Mouse (Mus musculus) CH12.LX (cell line): ENCODE measurements at regions not wholly inside any gene's neighbourhood (a gene's known extent, or its start where the extent isn't known, plus 50 kb on each side); places are given as distances from the start of the nearest gene placed in this dataset.

Source experiments
- DNase-seq: peaks from one replicate; pipeline ENCODE4 v3.0.0-alpha.2; 2013; ENCODE audit errors: extremely low read depth
- H3K27ac ChIP-seq: 2 replicates; pipeline ENCODE4 v1.5.1; 2012; ENCODE audit warnings: low read depth, mild to moderate bottlenecking, control low read depth, moderate library complexity; ENCODE audit not compliant: insufficient read depth
- H3K27me3 ChIP-seq: replicated peaks from 2 replicates; pipeline ENCODE3; 2012; ENCODE audit warnings: inconsistent platforms
- H3K36me3 ChIP-seq, 2 experiments: replicated peaks in 1 of 2; 2 replicates each; pipeline versions ENCODE3 to v1.6.1; 2012; ENCODE audit warnings: inconsistent platforms in 1 of 2, low read length in 1 of 2, mild to moderate bottlenecking in 1 of 2, mixed read lengths in 1 of 2, moderate library complexity in 1 of 2; ENCODE audit not compliant: control insufficient read depth in 1 of 2, insufficient read depth in 1 of 2
- H3K4me1 ChIP-seq, 2 experiments: 2 replicates each; pipeline ENCODE4 v1.6.1; 2012; ENCODE audit warnings: inconsistent platforms in 1 of 2, moderate library complexity in 1 of 2; ENCODE audit not compliant: insufficient read depth in 2 of 2, control insufficient read depth in 1 of 2
- H3K4me2 ChIP-seq: 2 replicates; pipeline ENCODE4 v1.6.1; 2012; ENCODE audit warnings: low read depth, mild to moderate bottlenecking, control low read depth; ENCODE audit not compliant: poor library complexity, insufficient read depth, severe bottlenecking
- H3K4me3 ChIP-seq, 3 experiments: fragments of 150-350 bp in 1 of 3; sonication (generic) in 1 of 3; replicated peaks in 1 of 3; 2 replicates each; pipeline versions ENCODE3 to v1.5.1; 2011 to 2012; ENCODE audit warnings: low read depth in 2 of 3, low read length in 2 of 3, mild to moderate bottlenecking in 2 of 3, moderate library complexity in 2 of 3, control low read depth in 1 of 3, improper control_type of control experiment in 1 of 3, inconsistent platforms in 1 of 3, mixed read lengths in 1 of 3; ENCODE audit not compliant: poor library complexity in 1 of 3
- H3K79me2 ChIP-seq: replicated peaks from 2 replicates; pipeline ENCODE4 v1.6.1; 2012; ENCODE audit warnings: mild to moderate bottlenecking, moderate library complexity; ENCODE audit not compliant: control insufficient read depth, poor library complexity, insufficient read depth, severe bottlenecking; ENCODE audit errors: extremely low read depth
- H3K9ac ChIP-seq: 2 replicates; pipeline ENCODE4 v1.6.1; 2012; ENCODE audit warnings: low read depth, mild to moderate bottlenecking, control low read depth, moderate library complexity; ENCODE audit not compliant: insufficient read depth
- H3K9me3 ChIP-seq: replicated peaks from 2 replicates; pipeline ENCODE3; 2012; ENCODE audit warnings: low read length, inconsistent platforms, mixed read lengths
- BHLHE40 ChIP-seq: IDR thresholded peaks from 2 replicates; pipeline ENCODE4 v1.6.1; 2011; ENCODE audit warnings: mild to moderate bottlenecking, low read depth, low read length, improper control_type of control experiment
- CTCF ChIP-seq, 2 experiments: IDR thresholded peaks in 1 of 2; conservative IDR thresholded peaks in 1 of 2; 2 replicates each; pipeline ENCODE4 v1.5.1; 2011 to 2012; ENCODE audit warnings: low read depth in 2 of 2, low read length in 2 of 2, improper control_type of control experiment in 1 of 2, inconsistent platforms in 1 of 2, mild to moderate bottlenecking in 1 of 2, moderate library complexity in 1 of 2
- E2F4 ChIP-seq: IDR thresholded peaks from 2 replicates; pipeline ENCODE4 v1.6.1; 2011; ENCODE audit warnings: low read depth, low read length, improper control_type of control experiment; ENCODE audit not compliant: insufficient replicate concordance
- ELF1 ChIP-seq: IDR thresholded peaks from 2 replicates; pipeline ENCODE4 v1.6.1; 2014; ENCODE audit warnings: low read depth, mild to moderate bottlenecking, inconsistent platforms, low read length, improper control_type of control experiment
- EP300 ChIP-seq: IDR thresholded peaks from 2 replicates; pipeline ENCODE4 v1.6.1; 2011; ENCODE audit warnings: low read length, improper control_type of control experiment
- HCFC1 ChIP-seq: IDR thresholded peaks from 2 replicates; pipeline ENCODE4 v1.6.1; 2012; ENCODE audit warnings: low read depth, mild to moderate bottlenecking, inconsistent platforms, low read length, improper control_type of control experiment
- IRF4 ChIP-seq: IDR thresholded peaks from 2 replicates; pipeline ENCODE4 v1.6.1; 2014; ENCODE audit warnings: low read depth, mild to moderate bottlenecking, inconsistent platforms, low read length, improper control_type of control experiment
- JUN ChIP-seq: IDR thresholded peaks from 2 replicates; pipeline ENCODE4 v1.6.1; 2011; ENCODE audit warnings: low read depth, mild to moderate bottlenecking, low read length, improper control_type of control experiment, moderate library complexity; ENCODE audit not compliant: insufficient read depth
- JUND ChIP-seq: conservative IDR thresholded peaks from 2 replicates; pipeline ENCODE4 v1.6.1; 2011; ENCODE audit warnings: low read depth, low read length, improper control_type of control experiment
- MAZ ChIP-seq: IDR thresholded peaks from 2 replicates; pipeline ENCODE4 v1.6.1; 2012; ENCODE audit warnings: low read depth, mild to moderate bottlenecking, inconsistent platforms, low read length, improper control_type of control experiment, moderate library complexity
- MEF2A ChIP-seq: IDR thresholded peaks from 2 replicates; pipeline ENCODE4 v1.6.1; 2014; ENCODE audit warnings: low read depth, mild to moderate bottlenecking, inconsistent platforms, low read length, improper control_type of control experiment, borderline replicate concordance
- MYC ChIP-seq: IDR thresholded peaks from 2 replicates; pipeline ENCODE4 v1.6.1; 2011; ENCODE audit warnings: low read depth, mild to moderate bottlenecking, improper control_type of control experiment, low read length
- NELFE ChIP-seq: IDR thresholded peaks from 2 replicates; pipeline ENCODE4 v1.6.1; 2011; ENCODE audit warnings: low read depth, low read length, improper control_type of control experiment
- PAX5 ChIP-seq: IDR thresholded peaks from 2 replicates; pipeline ENCODE4 v1.6.1; 2012; ENCODE audit warnings: low read length, inconsistent platforms, mixed read lengths
- RAD21 ChIP-seq: IDR thresholded peaks from 2 replicates; pipeline ENCODE4 v1.6.1; 2011; ENCODE audit warnings: low read depth, mild to moderate bottlenecking, low read length, improper control_type of control experiment, moderate library complexity
- UBTF ChIP-seq: IDR thresholded peaks from 2 replicates; pipeline ENCODE4 v1.6.1; 2012; ENCODE audit warnings: low read depth, mild to moderate bottlenecking, inconsistent platforms, low read length, improper control_type of control experiment, moderate library complexity
- USF1 ChIP-seq: IDR thresholded peaks from 2 replicates; pipeline ENCODE4 v1.6.1; 2014; ENCODE audit warnings: low read depth, mild to moderate bottlenecking, inconsistent platforms, low read length, improper control_type of control experiment
- ZC3H11A ChIP-seq: IDR thresholded peaks from 2 replicates; pipeline ENCODE4 v1.6.1; 2012; ENCODE audit warnings: low read depth, mild to moderate bottlenecking, inconsistent platforms, low read length, improper control_type of control experiment
- ZKSCAN1 ChIP-seq: IDR thresholded peaks from 2 replicates; pipeline ENCODE4 v1.6.1; 2012; ENCODE audit warnings: low read depth, inconsistent platforms, low read length, improper control_type of control experiment, borderline replicate concordance
- dilution Hi-C: fragments of 300-500 bp; cut with MboI; formaldehyde crosslinking; loops from 2 replicates; pipeline ENCODE4 v1.14.3; 2020; ENCODE audit warnings: low sequenced_read_pairs; ENCODE audit not compliant: extremely low pct_unique_long_range_greater_than_20kb, extremely low pct_ligation_motif_present
- in situ Hi-C: fragments of 300-500 bp; cut with MboI; formaldehyde crosslinking; loops from 3 replicates; pipeline ENCODE4 v1.14.3; 2019; ENCODE audit warnings: low sequenced_read_pairs, low pct_ligation_motif_present, low pct_unique_long_range_greater_than_20kb, mixed read lengths

- H3K27me3 ChIP-seq: no peaks in the 10 kb centered on the region
- no peaks in the 10 kb centered on the region for H3K4me1 ChIP-seq
- no peaks in the 10 kb centered on the region for H3K79me2 ChIP-seq
- H3K9ac ChIP-seq: no peak overlapping the region
- H3K9me3 ChIP-seq: peaks cover 21% of the 10 kb centered on the region
- H3K36me3 ChIP-seq: no peaks in the 10 kb centered on the region
- no peak overlapping the region for H3K27ac ChIP-seq
- no peak overlapping the region for H3K4me2 ChIP-seq
- no peak overlapping the region for H3K4me3 ChIP-seq
- in situ Hi-C loops (no loop called here), dilution Hi-C loops (no loop called here)
- TF ChIP-seq BHLHE40 (no peak), ZKSCAN1 (no peak), JUN (no peak)
- no peak for DNase-seq
Measured at GRCm38 (mm10) chr16:77240876-77241275, 227.4 kb downstream of the Usp25 start.

- H3K27ac ChIP-seq: no peak overlapping the region
- H3K4me1 ChIP-seq: no peaks in the 10 kb centered on the region
- no peaks in the 10 kb centered on the region for H3K36me3 ChIP-seq
- H3K79me2 ChIP-seq: no peaks in the 10 kb centered on the region
- no peak overlapping the region for H3K9ac ChIP-seq
- H3K27me3 ChIP-seq: no peaks in the 10 kb centered on the region
- dilution Hi-C loops: no loop called here
- no peak for DNase-seq
- H3K4me2 ChIP-seq: no peak overlapping the region
- H3K4me3 ChIP-seq: no peak overlapping the region
- in situ Hi-C loops: no loop called here
- TF ChIP-seq ELF1 (no peak), USF1 (no peak)
- H3K9me3 ChIP-seq: peaks cover 24% of the 10 kb centered on the region
Measured at GRCm38 (mm10) chr16:77239176-77239790, 225.8 kb downstream of the Usp25 start.

GRCm38 (mm10) chr16:77238358-77239175, 225.1 kb downstream of the Usp25 start:
- no peak for DNase-seq
- Histone ChIP-seq H3K4me2 (no peak overlapping the region), H3K4me1 (no peaks in the 10 kb centered on the region), H3K79me2 (no peaks in the 10 kb centered on the region), H3K9me3 (peaks cover 24% of the 10 kb centered on the region), H3K27ac (no peak overlapping the region), H3K27me3 (no peaks in the 10 kb centered on the region), H3K36me3 (no peaks in the 10 kb centered on the region), H3K4me3 (no peak overlapping the region), H3K9ac (no peak overlapping the region)
- dilution Hi-C loops (no loop called here), in situ Hi-C loops (no loop called here)
- TF ChIP-seq PAX5: no peak
- no peak for TF ChIP-seq RAD21
- TF ChIP-seq E2F4: no peak
- TF ChIP-seq EP300: no peak
- TF ChIP-seq ZC3H11A: no peak
- no peak for TF ChIP-seq MAZ
- no peak for TF ChIP-seq IRF4
- TF ChIP-seq JUND: no peak
- TF ChIP-seq ZKSCAN1: no peak
- TF ChIP-seq MEF2A: no peak
- no peak for TF ChIP-seq CTCF (conservative IDR thresholded peaks at IDR 0.05 in 1 of 2, IDR thresholded peaks at IDR 0.05 in 1 of 2; ENCODE audit: low read depth in 2 of 2, low read length in 2 of 2)
- no peak for TF ChIP-seq MYC
- no peak for TF ChIP-seq NELFE
- no peak for TF ChIP-seq UBTF
- TF ChIP-seq HCFC1: no peak
